Mouse (Mus musculus): ENCODE data around the gene Tmco4. TPM values are rescaled to one million over a fixed set of nuclear protein-coding genes. Genes with fewer than 3 reads are reported as not detected.
"Not testable (repeated sequence)": the region's sequence is repeated elsewhere in the genome, so short reads cannot be mapped to it uniquely, and the experiment has no call there.

The Tmco4 gene
- polyA plus RNA-seq, 1 experiment: 15.1 TPM

DNA sequence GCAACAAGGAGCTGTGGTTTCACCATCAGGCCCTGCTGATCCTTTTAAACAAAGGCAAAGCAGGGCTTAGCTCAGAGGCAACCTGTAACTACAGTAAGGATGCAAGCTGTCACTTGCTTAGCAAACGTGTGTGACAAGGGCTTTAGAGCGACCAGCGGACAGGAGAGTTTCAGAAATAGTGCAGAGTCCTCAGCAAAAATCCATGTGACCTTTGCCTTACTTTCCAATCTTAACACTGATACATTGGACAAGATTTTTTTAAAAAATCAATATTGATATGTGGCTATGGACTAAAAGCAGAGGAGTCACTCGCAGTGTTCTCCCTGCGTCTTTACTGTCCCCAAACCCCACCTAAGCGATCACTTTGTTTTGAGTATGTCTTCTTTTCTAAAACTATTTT, 1.3 kb upstream of the Tmco4 start:
- no peak for TF ChIP-seq POLR2A (IDR thresholded peaks at IDR 0.05; ENCODE audit: borderline replicate concordance, extremely low read depth, low read depth, low read length)
- no peak for TF ChIP-seq CTCF (IDR thresholded peaks at IDR 0.05; ENCODE audit: insufficient read depth, low read length)
- Histone ChIP-seq H3K4me3 (replicated peaks; ENCODE audit: extremely low read depth, low read depth, low read length) (no peak overlapping the region), H3K4me1 (ENCODE audit: control insufficient read depth, insufficient read depth, low read length) (peaks cover 5% of the 10 kb centered on the region; the same call in 1 of the 2 replicates)
- 92% methylated on average over 6 of the region's 6 CpGs for WGBS
- DNase-seq: no peak

DNA sequence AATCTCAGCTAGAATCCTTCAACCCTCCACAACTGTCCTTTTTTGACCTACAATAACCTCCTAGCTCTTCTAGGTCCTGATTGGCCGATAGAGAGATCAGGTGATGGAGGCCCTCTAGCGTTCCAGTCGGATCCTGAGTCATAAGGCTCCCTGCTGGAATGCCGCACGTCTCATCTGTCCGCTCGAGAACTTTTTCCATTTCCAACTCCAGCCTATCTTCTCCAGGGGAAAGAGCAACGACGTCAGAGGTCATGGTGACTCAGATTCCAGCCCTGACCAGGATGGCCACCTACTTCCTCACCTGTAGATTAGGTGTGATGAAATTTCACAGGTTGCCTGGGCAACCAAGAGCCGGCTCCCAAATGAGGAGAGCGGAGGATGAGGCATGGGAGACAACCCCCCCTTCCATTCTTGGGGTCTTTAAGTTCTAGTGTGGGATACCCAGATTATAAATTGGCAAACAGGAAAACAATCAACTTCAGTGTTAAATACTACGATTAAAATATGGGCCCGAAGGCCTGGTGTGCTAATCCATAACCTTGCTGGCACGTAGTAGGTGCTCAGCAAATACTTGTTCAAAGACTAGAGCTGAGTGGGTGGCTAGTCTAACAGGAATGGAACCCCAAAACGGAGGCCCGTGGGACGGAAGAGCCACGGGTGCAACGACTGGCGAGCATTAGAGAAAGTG, 405 bp upstream of the Tmco4 start:
- 0 out of 2 replicates have a peak, but pooled peaks have one; percentile 17 for TF ChIP-seq CTCF (IDR thresholded peaks at IDR 0.05; ENCODE audit: insufficient read depth, low read length)
- TF ChIP-seq POLR2A (IDR thresholded peaks at IDR 0.05; ENCODE audit: borderline replicate concordance, extremely low read depth, low read depth, low read length): peak; percentile 94; the same call in 1 of the 2 replicates
- 5% methylated on average over 20 of the region's 20 CpGs for WGBS
- peaks cover 5% of the 10 kb centered on the region; the same call in 1 of the 2 replicates for H3K4me1 ChIP-seq (ENCODE audit: control insufficient read depth, insufficient read depth, low read length)
- peak; percentile 74 for DNase-seq
- peak overlapping the region; percentile 72 for H3K4me3 ChIP-seq (replicated peaks; ENCODE audit: extremely low read depth, low read depth, low read length)

DNA sequence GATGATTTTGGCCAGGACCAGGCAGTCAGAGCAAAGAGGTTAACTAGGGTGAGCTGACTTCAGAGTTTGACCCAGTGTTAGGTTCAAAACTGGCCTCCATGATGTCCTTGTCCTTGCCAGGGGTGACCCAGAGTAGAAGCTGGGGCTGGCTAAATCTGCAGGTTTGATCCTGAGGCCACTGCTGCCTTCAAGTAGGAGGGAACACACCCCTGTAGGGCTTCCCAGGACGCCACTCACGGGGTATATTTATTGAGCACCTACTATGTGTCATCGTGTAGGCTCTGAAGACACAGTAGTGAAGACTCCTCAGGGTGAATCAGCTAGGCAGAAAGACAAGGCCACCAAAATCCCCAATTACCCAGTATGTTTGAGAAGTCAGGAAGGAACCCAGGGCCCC, 1.0 kb downstream of the Tmco4 start:
- no peak for TF ChIP-seq CTCF (IDR thresholded peaks at IDR 0.05; ENCODE audit: insufficient read depth, low read length)
- WGBS: 63% methylated on average over 3 of the region's 3 CpGs
- DNase-seq: no peak
- H3K4me3 ChIP-seq (replicated peaks; ENCODE audit: extremely low read depth, low read depth, low read length): peak overlapping the region; percentile 72
- H3K4me1 ChIP-seq (ENCODE audit: control insufficient read depth, insufficient read depth, low read length): peaks cover 5% of the 10 kb centered on the region; the same call in 1 of the 2 replicates

DNA sequence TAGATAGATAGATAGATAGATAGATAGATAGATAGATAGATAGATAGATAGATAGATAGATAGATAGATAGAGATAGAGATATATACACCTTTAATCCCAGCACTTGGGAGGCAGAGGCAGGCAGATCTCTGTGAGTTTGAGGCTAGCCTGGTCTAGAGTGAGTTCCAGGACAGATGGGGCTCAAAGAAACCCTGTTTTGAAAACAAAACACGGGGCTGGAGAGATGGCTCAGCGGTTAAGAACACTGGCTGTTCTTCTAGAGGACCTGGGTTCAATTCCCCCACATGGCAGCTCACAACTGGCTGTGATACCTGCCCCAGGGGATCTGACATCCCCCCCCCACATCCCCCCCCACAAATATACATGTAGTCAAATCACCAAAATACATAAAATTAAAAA, 1.9 kb downstream of the Tmco4 start:
- H3K4me1 ChIP-seq (ENCODE audit: control insufficient read depth, insufficient read depth, low read length); DNase-seq; H3K4me3 ChIP-seq (replicated peaks; ENCODE audit: extremely low read depth, low read depth, low read length): not testable (repeated sequence)
- 87% methylated on average over 2 of the region's 2 CpGs for WGBS

DNA sequence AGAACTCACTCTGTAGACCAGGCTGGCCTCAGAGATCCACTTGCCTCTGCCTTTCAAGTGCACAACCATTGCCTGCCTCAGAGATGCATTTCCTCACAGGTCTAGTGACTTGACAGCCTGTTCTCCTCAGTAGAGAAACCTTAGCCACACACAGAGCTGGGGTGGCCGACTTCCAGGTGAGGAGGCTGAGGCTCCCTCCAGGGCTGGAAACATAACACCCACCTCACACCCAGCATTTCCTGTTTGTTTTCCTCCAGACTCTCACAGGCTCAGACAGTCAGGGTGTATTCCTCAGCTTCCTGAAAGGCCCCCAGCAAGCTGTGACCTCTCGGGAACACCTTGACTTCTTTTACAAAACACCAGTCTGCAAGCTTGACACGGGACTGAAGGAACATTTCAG, 2.5 kb downstream of the Tmco4 start:
- Histone ChIP-seq H3K4me1 (ENCODE audit: control insufficient read depth, insufficient read depth, low read length) (peaks cover 5% of the 10 kb centered on the region; the same call in 1 of the 2 replicates), H3K4me3 (replicated peaks; ENCODE audit: extremely low read depth, low read depth, low read length) (no peak overlapping the region)
- TF ChIP-seq CTCF (IDR thresholded peaks at IDR 0.05; ENCODE audit: insufficient read depth, low read length) (no peak), POLR2A (IDR thresholded peaks at IDR 0.05; ENCODE audit: borderline replicate concordance, extremely low read depth, low read depth, low read length) (no peak)
- 39% methylated on average over 3 of the region's 3 CpGs for WGBS
- no peak for DNase-seq

DNA sequence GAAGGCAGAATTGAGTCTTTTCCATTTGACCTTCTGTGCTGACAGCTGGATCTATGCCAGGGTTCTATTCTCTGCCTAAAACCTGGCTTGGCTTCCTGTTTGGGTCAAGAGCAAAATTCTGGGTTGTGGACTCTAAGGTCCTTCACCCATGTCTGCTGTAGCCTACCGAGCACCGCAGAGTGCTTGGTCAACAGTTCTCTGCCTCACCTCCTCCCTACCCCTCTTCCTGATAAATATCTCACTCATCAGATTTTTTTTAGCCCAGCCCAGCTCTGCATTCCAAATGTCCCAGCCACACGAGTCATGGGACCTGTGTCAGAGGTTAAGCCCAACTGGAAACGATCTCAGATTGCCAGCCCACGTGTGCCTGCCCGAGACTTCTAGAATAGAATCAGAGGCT, 3.4 kb downstream of the Tmco4 start:
- no peak overlapping the region for H3K4me3 ChIP-seq (replicated peaks; ENCODE audit: extremely low read depth, low read depth, low read length)
- TF ChIP-seq POLR2A (IDR thresholded peaks at IDR 0.05; ENCODE audit: borderline replicate concordance, extremely low read depth, low read depth, low read length): no peak
- no peak for TF ChIP-seq CTCF (IDR thresholded peaks at IDR 0.05; ENCODE audit: insufficient read depth, low read length)
- H3K4me1 ChIP-seq (ENCODE audit: control insufficient read depth, insufficient read depth, low read length): peaks cover 5% of the 10 kb centered on the region; the same call in 1 of the 2 replicates
- 36% methylated on average over 6 of the region's 6 CpGs for WGBS
- no peak for DNase-seq

DNA sequence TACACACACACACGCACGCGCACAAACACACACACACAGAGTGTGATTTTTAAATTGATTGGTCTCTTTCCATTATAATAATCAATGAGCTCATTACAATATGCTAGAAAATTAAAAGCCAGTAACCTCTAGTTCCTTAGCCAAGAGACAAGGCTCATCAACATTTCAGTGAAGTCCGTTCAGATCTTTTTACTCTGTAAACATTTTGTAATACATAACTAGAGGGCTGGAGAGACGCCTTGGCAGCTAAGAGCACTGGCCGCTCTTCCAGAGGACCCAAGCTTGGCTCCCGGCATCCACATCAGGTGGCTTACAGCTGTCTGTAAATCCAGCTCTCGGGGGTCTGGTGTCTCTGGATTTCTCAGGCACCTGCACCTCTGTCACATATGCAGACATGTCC, 7.3 kb downstream of the Tmco4 start:
- H3K4me3 ChIP-seq (replicated peaks; ENCODE audit: extremely low read depth, low read depth, low read length): no peak overlapping the region
- no peak for DNase-seq
- WGBS: 67% methylated on average over 8 of the region's 8 CpGs
- peaks cover 2% of the 10 kb centered on the region; the same call in 1 of the 2 replicates for H3K4me1 ChIP-seq (ENCODE audit: control insufficient read depth, insufficient read depth, low read length)
- TF ChIP-seq CTCF (IDR thresholded peaks at IDR 0.05; ENCODE audit: insufficient read depth, low read length) (no peak), POLR2A (IDR thresholded peaks at IDR 0.05; ENCODE audit: borderline replicate concordance, extremely low read depth, low read depth, low read length) (no peak)

DNA sequence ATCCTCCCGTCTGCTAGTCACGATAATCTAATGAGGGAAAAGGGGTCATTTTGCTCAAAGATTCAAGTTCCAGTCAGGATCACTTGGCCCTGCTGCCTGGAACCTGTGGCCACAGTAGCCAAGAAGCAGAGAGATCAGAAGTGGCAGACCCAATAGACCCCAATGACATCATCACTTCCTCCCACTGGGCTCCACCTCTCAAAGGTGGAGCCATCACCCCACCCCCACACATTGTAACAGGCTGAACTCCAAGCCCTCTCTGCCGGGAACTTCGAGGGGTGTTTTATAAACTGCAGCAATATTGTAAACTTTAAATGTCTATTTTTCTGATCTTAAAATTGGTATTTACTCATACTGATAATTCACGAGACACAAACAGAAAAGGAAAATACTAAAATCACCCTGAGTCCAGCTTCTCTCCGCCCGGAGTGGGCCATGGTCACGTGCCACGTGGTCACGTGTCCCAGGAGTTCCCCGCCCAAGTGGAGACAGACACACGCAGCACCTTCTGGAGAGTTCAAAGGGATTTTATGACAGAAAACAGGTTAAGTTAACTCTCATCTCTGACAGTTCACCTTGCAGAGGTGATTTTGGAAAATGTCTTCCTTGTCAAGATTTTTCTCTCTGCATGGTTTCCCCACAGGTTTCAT, 8.2 kb downstream of the Tmco4 start:
- H3K4me3 ChIP-seq (replicated peaks; ENCODE audit: extremely low read depth, low read depth, low read length): no peak overlapping the region
- H3K4me1 ChIP-seq (ENCODE audit: control insufficient read depth, insufficient read depth, low read length): peaks cover under 1% of the 10 kb centered on the region; the same call in 1 of the 2 replicates
- DNase-seq: no peak
- TF ChIP-seq POLR2A (IDR thresholded peaks at IDR 0.05; ENCODE audit: borderline replicate concordance, extremely low read depth, low read depth, low read length) (peak; percentile 14; the same call in 1 of the 2 replicates), CTCF (IDR thresholded peaks at IDR 0.05; ENCODE audit: insufficient read depth, low read length) (no peak)
- WGBS: 32% methylated on average over 12 of the region's 12 CpGs

DNA sequence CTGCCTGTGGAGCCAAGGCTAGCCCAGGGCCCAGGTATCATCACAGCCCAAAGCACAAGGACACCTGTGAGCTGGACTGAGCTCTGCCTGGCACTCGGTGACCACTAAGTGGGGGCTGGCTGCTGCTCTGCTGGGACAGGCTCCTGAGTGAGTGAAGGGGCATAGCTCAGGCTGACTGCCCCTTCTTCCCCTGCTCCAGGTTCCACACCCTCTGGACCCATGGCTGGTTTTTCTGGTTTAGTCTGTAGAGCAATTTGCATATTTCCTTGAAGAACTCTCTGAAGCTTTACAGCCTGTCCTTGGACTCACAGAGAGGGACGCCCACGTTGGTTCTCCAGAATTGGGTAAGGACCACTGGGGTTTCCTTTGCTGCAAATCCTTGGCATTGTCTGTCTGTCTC, 10.7 kb downstream of the Tmco4 start:
- 58% methylated on average over 3 of the region's 3 CpGs for WGBS
- TF ChIP-seq POLR2A (IDR thresholded peaks at IDR 0.05; ENCODE audit: borderline replicate concordance, extremely low read depth, low read depth, low read length) (no peak), CTCF (IDR thresholded peaks at IDR 0.05; ENCODE audit: insufficient read depth, low read length) (no peak)
- Histone ChIP-seq H3K4me1 (ENCODE audit: control insufficient read depth, insufficient read depth, low read length) (no peaks in the 10 kb centered on the region), H3K4me3 (replicated peaks; ENCODE audit: extremely low read depth, low read depth, low read length) (no peak overlapping the region)
- no peak for DNase-seq

DNA sequence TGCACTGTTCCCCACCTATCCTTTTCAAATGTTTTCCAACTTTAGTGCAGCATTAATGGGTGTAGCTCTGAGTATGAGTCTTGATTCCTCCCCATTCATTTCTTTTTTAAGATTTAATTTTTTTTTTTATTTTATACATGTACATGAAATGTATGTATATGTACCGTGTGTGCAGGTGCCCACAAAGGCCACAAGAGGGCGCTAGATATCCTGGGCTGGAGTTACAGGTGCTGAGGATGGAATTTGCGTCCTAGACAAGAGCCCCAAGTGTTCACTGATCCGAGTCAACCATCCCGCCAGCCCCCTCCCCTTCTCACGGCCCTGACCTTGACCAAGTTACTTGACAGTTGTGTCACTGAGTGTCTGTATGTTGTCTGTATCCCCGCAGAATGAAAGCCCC, 12.1 kb downstream of the Tmco4 start:
- DNase-seq: no peak
- 80% methylated on average over 7 of the region's 7 CpGs for WGBS
- TF ChIP-seq CTCF (IDR thresholded peaks at IDR 0.05; ENCODE audit: insufficient read depth, low read length) (0 out of 2 replicates have a peak, but pooled peaks have one; percentile 2), POLR2A (IDR thresholded peaks at IDR 0.05; ENCODE audit: borderline replicate concordance, extremely low read depth, low read depth, low read length) (no peak)
- no peak overlapping the region for H3K4me3 ChIP-seq (replicated peaks; ENCODE audit: extremely low read depth, low read depth, low read length)
- H3K4me1 ChIP-seq (ENCODE audit: control insufficient read depth, insufficient read depth, low read length): no peaks in the 10 kb centered on the region
